Mouse (Mus musculus) E14TG2a.4 (cell line): Measurements from ENCODE around the gene Slc30a2.

Experiments used
- CTCF ChIP-seq: conservative IDR thresholded peaks from 2 replicates; pipeline ENCODE4 v1.5.1; 2014; ENCODE audit warnings: low read length
- NANOG ChIP-seq: IDR thresholded peaks from 2 replicates; pipeline ENCODE4 v1.6.1; 2014; ENCODE audit warnings: borderline replicate concordance, low read length, mixed read lengths

- TF ChIP-seq CTCF: no peak
- TF ChIP-seq NANOG: no peak
These were observed 5.1 kb downstream of the Slc30a2 start for GRCm38 (mm10) chr4:134348078-134348477.
